ENCODE assay signal across 11 mouse cellular contexts in the genomic region with DNA sequence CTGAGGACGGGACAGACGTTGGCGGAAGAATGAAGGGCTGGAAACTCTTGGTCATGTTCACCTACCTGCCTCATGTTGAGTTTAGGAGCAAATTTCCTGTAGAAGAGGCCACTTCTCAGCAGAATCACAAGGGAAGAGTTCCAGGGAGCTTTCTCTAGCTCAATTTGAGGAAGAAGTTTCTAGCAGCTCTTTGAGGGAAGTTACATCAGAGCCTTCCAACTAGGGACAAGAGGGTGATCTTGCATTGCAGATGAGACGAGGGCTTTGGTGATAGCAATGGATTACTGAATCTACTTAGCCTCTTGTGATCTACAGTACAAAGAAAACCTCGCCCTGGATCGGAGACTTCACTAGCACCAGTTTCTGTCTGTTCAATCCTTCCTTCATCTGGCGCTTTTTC.
"Had no signal": no experiment of that assay in that cellular context is flagged by ENCODE, and none has a peak within 500 bp of the region (broad histone marks: within the 10 kb centered on the region; RNA-seq: fewer than 3 reads in every experiment).

No protein-coding gene starts in this region.

- ATAC-seq: liver, postnatal 0 days; lung, postnatal 0 days; midbrain, embryonic 13.5 days; midbrain, embryonic 15.5 days had no signal

- DNase-seq: liver, postnatal 0 days; lung, adult 2 months; lung, postnatal 14 days; lung, postnatal 36 days; right cerebral cortex, postnatal 14 days; thymus, adult 2 months; thymus, postnatal 25 days; thymus, postnatal 4 days had no signal
